Mouse (Mus musculus) forebrain, postnatal 0 days (tissue): ENCODE measurements around the gene Lpgat1. TPM values are rescaled to one million over a fixed set of nuclear protein-coding genes. Genes with fewer than 3 reads are reported as not detected.
A peak's percentile ranks its signal among the peaks of the same experiment; 100 is the strongest.

ENCODE experiments used
- ATAC-seq: fragments of 200-750 bp; cut with Nextera tagmentation; 2 replicates; pipeline ENCODE4 v1.8.0; 2017; ENCODE audit warnings: mild to moderate bottlenecking, moderate library complexity
- DNase-seq: peaks from one replicate; pipeline ENCODE4 v3.0.0-alpha.2; 2015
- H3K27ac ChIP-seq: fragments of 300-500 bp; sonication (generic); 2 replicates; pipeline ENCODE4 v1.5.1; 2014; ENCODE audit warnings: low read depth, mild to moderate bottlenecking, antibody characterized with exemption, low read length, moderate library complexity, mixed read lengths
- H3K27me3 ChIP-seq: fragments of 300-500 bp; sonication (generic); 2 replicates; pipeline ENCODE4 v1.6.1; 2014; ENCODE audit warnings: mild to moderate bottlenecking, low read length, mixed read lengths; ENCODE audit not compliant: insufficient read depth
- H3K36me3 ChIP-seq: fragments of 300-500 bp; sonication (generic); 2 replicates; pipeline ENCODE4 v1.6.1; 2014; ENCODE audit warnings: mild to moderate bottlenecking, moderate library complexity; ENCODE audit not compliant: insufficient read depth
- H3K4me1 ChIP-seq: fragments of 300-500 bp; sonication (generic); 2 replicates; pipeline ENCODE4 v1.6.1; 2014; ENCODE audit warnings: antibody characterized with exemption; ENCODE audit not compliant: insufficient read depth
- H3K4me2 ChIP-seq: fragments of 300-500 bp; sonication (generic); 2 replicates; pipeline ENCODE4 v1.6.1; 2014; ENCODE audit warnings: low read depth, mild to moderate bottlenecking, moderate library complexity
- H3K4me3 ChIP-seq: fragments of 300-500 bp; sonication (generic); 2 replicates; pipeline ENCODE4 v1.5.1; 2014; ENCODE audit warnings: low read depth, low read length, mixed read lengths
- H3K9ac ChIP-seq: fragments of 300-500 bp; sonication (generic); 2 replicates; pipeline ENCODE4 v1.6.1; 2014; ENCODE audit warnings: mild to moderate bottlenecking
- H3K9me3 ChIP-seq: fragments of 300-500 bp; sonication (generic); 2 replicates; pipeline ENCODE4 v1.6.1; 2016; ENCODE audit warnings: low read length
- CTCF ChIP-seq: sonication (generic); IDR thresholded peaks from 2 replicates; pipeline ENCODE4 v1.5.1; 2016; ENCODE audit warnings: antibody characterized with exemption, control low read depth, low read depth
- WGBS: fragments of 180-500 bp; shearing (Covaris S2); extraction: QIAGEN DNeasy Blood & Tissue Kit; methylation state at CpG from one replicate; pipeline ENCODE4 v1.1.7; 2014; 5-methylcytosine and 5-hydroxymethylcytosine counted together
- polyA plus RNA-seq: library from polyadenylated mRNA; unstranded; fragments of >200 nt; fragmentation: Nextera tagmentation; extraction: Ambion mirVana; gene quantifications from 2 replicates; pipeline ENCODE4 v1.2.1, GENCODE M21; 2015
- total RNA-seq: library from RNA; depleted of rRNA; stranded (reverse); fragments of >200 nt; gene quantifications from 2 replicates; pipeline ENCODE4 v1.2.3, GENCODE M21; 2014

Lpgat1 gene
- total and polyA plus RNA-seq, 2 experiments from 2014 or later = 46.6 to 73.8 TPM

- no peaks in the 10 kb centered on the region for H3K9me3 ChIP-seq
- ATAC-seq = no peak
- no peak overlapping the region for H3K9ac ChIP-seq
- H3K27ac ChIP-seq = no peak overlapping the region
- no peaks in the 10 kb centered on the region for H3K36me3 ChIP-seq
- no peak for DNase-seq
- no peak overlapping the region for H3K4me3 ChIP-seq
- WGBS = 57% methylated on average over 5 of the region's 5 CpGs
- no peak overlapping the region for H3K4me2 ChIP-seq
- TF ChIP-seq CTCF = no peak
- no peaks in the 10 kb centered on the region for H3K4me1 ChIP-seq
- no peaks in the 10 kb centered on the region for H3K27me3 ChIP-seq
Observed at GRCm38 (mm10) chr1:191814935-191815334, 97.3 kb downstream of the Lpgat1 start.

DNA sequence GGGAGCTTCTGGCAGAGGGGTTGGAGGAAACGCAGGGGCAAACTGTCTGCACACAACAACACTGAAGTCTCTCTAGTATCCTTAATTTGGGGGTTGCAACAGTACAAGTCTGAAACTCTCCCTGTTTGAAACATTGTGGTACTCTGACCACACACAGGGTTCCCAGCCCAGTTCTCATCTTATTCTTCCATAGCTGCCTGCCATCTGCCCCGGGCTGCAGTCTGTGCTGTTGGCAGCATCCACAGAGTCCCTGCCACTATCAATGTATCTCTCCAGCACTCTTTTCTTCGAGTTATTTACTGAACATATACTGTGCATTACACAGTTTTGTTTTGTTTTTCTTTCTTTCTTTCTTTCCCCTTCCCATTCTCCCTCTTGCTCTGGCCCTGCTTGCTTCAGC is 99.0 kb downstream of the Lpgat1 start:
- no peaks in the 10 kb centered on the region for H3K9me3 ChIP-seq
- 57% methylated on average over 3 of the region's 3 CpGs for WGBS
- no peak overlapping the region for H3K4me2 ChIP-seq
- no peak overlapping the region for H3K4me3 ChIP-seq
- no peak overlapping the region for H3K27ac ChIP-seq
- no peaks in the 10 kb centered on the region for H3K4me1 ChIP-seq
- H3K27me3 ChIP-seq = no peaks in the 10 kb centered on the region
- no peak overlapping the region for H3K9ac ChIP-seq
- no peaks in the 10 kb centered on the region for H3K36me3 ChIP-seq
- DNase-seq (peak; percentile 11), ATAC-seq (no peak)
- no peak for TF ChIP-seq CTCF

GRCm38 (mm10) chr1:191817418-191818144 is 99.9 kb downstream of the Lpgat1 start:
- WGBS = 34% methylated on average over 19 of the region's 19 CpGs
- no peak overlapping the region for H3K9ac ChIP-seq

DNA sequence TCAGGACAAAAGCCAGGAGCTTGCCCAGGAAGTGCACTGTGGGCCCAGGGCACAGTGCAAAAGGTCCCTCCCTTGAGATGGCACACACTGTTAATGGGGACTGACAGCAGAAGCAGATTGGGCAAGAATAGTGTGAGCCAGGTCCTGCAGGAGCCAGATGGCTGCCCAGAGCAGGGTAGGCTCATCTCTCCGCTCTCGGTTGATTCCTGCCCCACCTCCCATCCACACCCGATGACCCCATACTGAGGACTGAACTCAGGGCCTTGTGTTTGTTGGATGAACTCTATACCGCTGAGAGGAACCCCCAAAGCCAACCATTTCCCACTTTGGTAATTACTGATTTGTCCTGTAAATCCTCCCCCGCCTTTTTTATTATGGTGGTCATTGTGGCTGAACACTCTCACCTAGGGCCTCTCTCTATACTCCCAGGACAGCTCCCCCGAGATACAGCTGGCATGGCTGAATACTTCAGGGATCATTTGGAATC is 100.6 kb downstream of the Lpgat1 start:
- DNase-seq (no peak), ATAC-seq (no peak)
- Histone ChIP-seq H3K4me2 (no peak overlapping the region), H3K27me3 (no peaks in the 10 kb centered on the region), H3K9me3 (no peaks in the 10 kb centered on the region), H3K27ac (no peak overlapping the region), H3K4me1 (no peaks in the 10 kb centered on the region), H3K4me3 (no peak overlapping the region), H3K36me3 (no peaks in the 10 kb centered on the region), H3K9ac (no peak overlapping the region)
- no peak for TF ChIP-seq CTCF
- WGBS = 40% methylated on average over 6 of the region's 6 CpGs

More at GRCm38 (mm10) chr1:191817418-191818144, 99.9 kb downstream of the Lpgat1 start:
- no peaks in the 10 kb centered on the region for H3K27me3 ChIP-seq
- H3K9me3 ChIP-seq = no peaks in the 10 kb centered on the region
- ATAC-seq (peak; percentile 67), DNase-seq (peak; percentile 92)
- no peak overlapping the region for H3K27ac ChIP-seq
- peak; percentile 98 for TF ChIP-seq CTCF
- H3K4me2 ChIP-seq = no peak overlapping the region
- H3K36me3 ChIP-seq = no peaks in the 10 kb centered on the region
- H3K4me3 ChIP-seq = no peak overlapping the region
- H3K4me1 ChIP-seq = no peaks in the 10 kb centered on the region

DNA sequence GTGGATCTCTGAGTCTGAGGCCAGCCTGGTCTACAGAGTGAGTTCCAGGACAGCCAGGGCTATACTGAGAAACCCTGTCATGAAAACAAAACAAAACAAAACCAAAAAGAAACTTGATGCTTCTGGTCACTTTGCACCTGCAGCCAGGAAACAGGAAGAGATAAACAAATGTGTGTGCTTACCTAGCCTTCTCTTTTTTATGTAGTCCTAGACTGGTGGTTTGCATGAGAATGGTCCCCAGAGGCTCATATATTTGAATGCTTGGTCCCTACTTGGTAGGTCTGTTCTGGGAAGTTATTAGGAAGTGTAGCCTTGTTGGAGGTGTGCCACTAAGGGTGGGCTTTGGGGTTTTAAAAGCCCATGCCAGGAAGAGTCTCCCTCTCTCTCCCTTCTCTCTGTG is 101.4 kb downstream of the Lpgat1 start:
- Histone ChIP-seq H3K9ac (no peak overlapping the region), H3K27me3 (no peaks in the 10 kb centered on the region), H3K4me2 (no peak overlapping the region), H3K4me3 (no peak overlapping the region), H3K36me3 (no peaks in the 10 kb centered on the region), H3K4me1 (no peaks in the 10 kb centered on the region), H3K27ac (no peak overlapping the region), H3K9me3 (no peaks in the 10 kb centered on the region)
- DNase-seq (no peak), ATAC-seq (no peak)
- TF ChIP-seq CTCF = no peak

- Histone ChIP-seq H3K4me3 (peak overlapping the region; percentile 63), H3K36me3 (no peaks in the 10 kb centered on the region), H3K9me3 (no peaks in the 10 kb centered on the region), H3K4me2 (peak overlapping the region; percentile 92), H3K27ac (no peak overlapping the region), H3K9ac (peak overlapping the region; percentile 38), H3K27me3 (no peaks in the 10 kb centered on the region), H3K4me1 (no peaks in the 10 kb centered on the region)
- ATAC-seq (peak; percentile 10), DNase-seq (no peak)
- TF ChIP-seq CTCF = no peak
- 6% methylated on average over 15 of the region's 15 CpGs for WGBS
Observed at GRCm38 (mm10) chr1:191820951-191821325, 103.3 kb downstream of the Lpgat1 start.

GRCm38 (mm10) chr1:191821326-191822091 is 103.9 kb downstream of the Lpgat1 start, which contains the start of gene Nek2:
Gene Nek2 (plus strand): TSS chr1:191821444.
- ATAC-seq (peak; percentile 98), DNase-seq (peak; percentile 98)
- Histone ChIP-seq H3K36me3 (no peaks in the 10 kb centered on the region), H3K4me2 (peak within 1 kb of the TSS; percentile 92), H3K9ac (peak within 1 kb of the TSS; percentile 44), H3K27me3 (no peaks in the 10 kb centered on the region), H3K4me1 (no peaks in the 10 kb centered on the region), H3K9me3 (no peaks in the 10 kb centered on the region), H3K27ac (no peak within 1 kb of the TSS), H3K4me3 (peak within 1 kb of the TSS; percentile 63)
- 2% methylated on average over 78 of the region's 79 CpGs for WGBS
- TF ChIP-seq CTCF = no peak
